Mouse (Mus musculus): ENCODE results near the gene Ptprj.

GRCm38 (mm10) chr2:90550656-90551055, 29.8 kb downstream of the Ptprj start:
- TF ChIP-seq CTCF (IDR thresholded peaks at IDR 0.05; ENCODE audit: borderline replicate concordance, insufficient read depth, low read depth, low read length) (no peak), POLR2A (IDR thresholded peaks at IDR 0.05; ENCODE audit: borderline replicate concordance, insufficient read depth, low read length) (no peak)

All from cerebellum, adult 2 months (tissue).